Mouse (Mus musculus) small intestine, adult 2 months (tissue): ENCODE results near the gene Rer1.

Experiments used
- CTCF ChIP-seq: fragments of 200-500 bp; IDR thresholded peaks from 2 replicates; pipeline ENCODE4 v1.5.1; 2012; ENCODE audit warnings: low read depth, mild to moderate bottlenecking, control low read depth, inconsistent platforms, low read length, moderate library complexity, mixed read lengths; ENCODE audit not compliant: insufficient replicate concordance, insufficient read length; ENCODE audit errors: extremely low read depth
- POLR2A ChIP-seq: fragments of 200-500 bp; IDR thresholded peaks from 2 replicates; pipeline ENCODE4 v1.6.1; 2012; ENCODE audit warnings: low read depth, mild to moderate bottlenecking, control low read depth, inconsistent platforms, low read length, moderate library complexity

- no peak for TF ChIP-seq CTCF
- TF ChIP-seq POLR2A, result no peak
Observed at GRCm38 (mm10) chr4:155085206-155086107, 725 bp downstream of the Rer1 start.
